Mouse (Mus musculus) embryonic facial prominence, embryonic 14.5 days (tissue): Measurements from ENCODE around the gene Rnf144b. TPM values are rescaled to one million over a fixed set of nuclear protein-coding genes. Genes with fewer than 3 reads are reported as not detected.

Experiments
- ATAC-seq: fragments of 200-750 bp; cut with Nextera tagmentation; 2 replicates; pipeline ENCODE4 v1.8.0; 2017; ENCODE audit warnings: low read depth, moderate number of reproducible peaks, moderate TSS enrichment
- DNase-seq: peaks from one replicate; pipeline ENCODE4 v3.0.0-alpha.2; 2015; ENCODE audit warnings: low spot score
- H3K27ac ChIP-seq: fragments of 300-500 bp; sonication (generic); replicated peaks from 2 replicates; pipeline ENCODE4 v1.5.1; 2014; ENCODE audit warnings: low read depth, mild to moderate bottlenecking, low read length, moderate library complexity
- H3K27me3 ChIP-seq: fragments of 300-500 bp; sonication (generic); replicated peaks from 2 replicates; pipeline ENCODE4 v1.6.1; 2014; ENCODE audit warnings: low read length; ENCODE audit not compliant: control insufficient read depth, insufficient read depth
- H3K36me3 ChIP-seq: fragments of 300-500 bp; sonication (generic); 2 replicates; pipeline ENCODE4 v1.6.1; 2014; ENCODE audit warnings: low read length, mixed read lengths; ENCODE audit not compliant: control insufficient read depth, insufficient read depth
- H3K4me1 ChIP-seq: fragments of 300-500 bp; sonication (generic); 2 replicates; pipeline ENCODE4 v1.6.1; 2014; ENCODE audit warnings: antibody characterized with exemption, low read length; ENCODE audit not compliant: control insufficient read depth, insufficient read depth
- H3K4me2 ChIP-seq: fragments of 300-500 bp; sonication (generic); 2 replicates; pipeline ENCODE4 v1.6.1; 2014; ENCODE audit warnings: low read depth, mild to moderate bottlenecking, low read length, moderate library complexity, mixed read lengths
- H3K4me3 ChIP-seq: fragments of 300-500 bp; sonication (generic); 2 replicates; pipeline ENCODE4 v1.5.1; 2014; ENCODE audit warnings: low read depth, mild to moderate bottlenecking, low read length
- H3K9ac ChIP-seq: fragments of 300-500 bp; sonication (generic); 2 replicates; pipeline ENCODE4 v1.6.1; 2014; ENCODE audit warnings: low read depth, mild to moderate bottlenecking, low read length, moderate library complexity, mixed read lengths
- H3K9me3 ChIP-seq: fragments of 300-500 bp; sonication (generic); 2 replicates; pipeline ENCODE4 v1.6.1; 2016; ENCODE audit warnings: low read length; ENCODE audit not compliant: control insufficient read depth
- WGBS: fragments of 180-500 bp; shearing (Covaris S2); extraction: QIAGEN DNeasy Blood & Tissue Kit; methylation state at CpG from one replicate; pipeline ENCODE4 v1.1.7; 2014; 5-methylcytosine and 5-hydroxymethylcytosine counted together
- polyA plus RNA-seq: library from polyadenylated mRNA; unstranded; fragments of >200 nt; fragmentation: Nextera tagmentation; extraction: Ambion mirVana; gene quantifications from 2 replicates; pipeline ENCODE4 v1.2.1, GENCODE M21; 2014

Gene Rnf144b
- polyA plus RNA-seq, 1 experiment from 2014 or later = 4.9 TPM

GRCm38 (mm10) chr13:47223576-47224538 lies 101.4 kb downstream of the Rnf144b start:
- no peak overlapping the region for H3K4me2 ChIP-seq
- ATAC-seq = peak; percentile 30; the same call in 1 of the 2 replicates
- no peaks in the 10 kb centered on the region for H3K36me3 ChIP-seq
- peaks cover 23% of the 10 kb centered on the region for H3K4me1 ChIP-seq
- H3K27me3 ChIP-seq = no peaks in the 10 kb centered on the region
- no peak overlapping the region for H3K4me3 ChIP-seq
- DNase-seq = peak; percentile 77
- H3K9ac ChIP-seq = no peak overlapping the region
- H3K27ac ChIP-seq = 0 out of 2 replicates have a peak overlapping the region, but pooled peaks have one; percentile 8
- no peaks in the 10 kb centered on the region for H3K9me3 ChIP-seq
- WGBS = 65% methylated on average over 18 of the region's 18 CpGs

GRCm38 (mm10) chr13:47224648-47225323 lies 102.3 kb downstream of the Rnf144b start:
- H3K27me3 ChIP-seq = no peaks in the 10 kb centered on the region
- no peak overlapping the region for H3K9ac ChIP-seq
- no peak overlapping the region for H3K4me2 ChIP-seq
- peaks cover 23% of the 10 kb centered on the region for H3K4me1 ChIP-seq
- H3K4me3 ChIP-seq = no peak overlapping the region
- peak; percentile 36 for DNase-seq
- H3K9me3 ChIP-seq = no peaks in the 10 kb centered on the region
- peak; percentile 50 for ATAC-seq
- WGBS = 17% methylated on average over 14 of the region's 14 CpGs
- H3K27ac ChIP-seq = no peak overlapping the region
- H3K36me3 ChIP-seq = no peaks in the 10 kb centered on the region

DNA sequence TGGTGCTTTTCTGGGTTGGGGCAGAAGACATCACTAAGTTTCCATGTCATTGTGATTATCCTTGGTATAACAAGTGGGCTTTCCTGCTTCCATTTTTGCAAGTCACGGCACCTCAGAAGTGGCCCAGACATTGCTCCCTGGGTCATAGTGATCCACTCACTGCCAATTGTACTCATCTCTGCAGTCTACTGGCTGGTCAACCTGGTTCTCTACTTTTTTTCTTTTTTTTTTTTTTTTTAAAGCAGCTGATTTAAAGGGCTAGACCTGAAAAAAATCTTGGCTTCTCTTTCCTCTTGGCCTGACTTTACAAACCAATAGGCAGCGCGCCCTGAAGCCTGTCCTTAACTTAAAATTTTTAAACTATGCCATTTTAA lies 102.9 kb downstream of the Rnf144b start:
- H3K9me3 ChIP-seq = no peaks in the 10 kb centered on the region
- no peak overlapping the region for H3K9ac ChIP-seq
- ATAC-seq (no peak), DNase-seq (no peak)
- H3K4me3 ChIP-seq = no peak overlapping the region
- H3K4me2 ChIP-seq = no peak overlapping the region
- H3K27ac ChIP-seq = no peak overlapping the region
- H3K4me1 ChIP-seq = peaks cover 23% of the 10 kb centered on the region
- no peaks in the 10 kb centered on the region for H3K27me3 ChIP-seq
- no peaks in the 10 kb centered on the region for H3K36me3 ChIP-seq
- WGBS = 66% methylated on average over 3 of the region's 3 CpGs

- H3K9ac ChIP-seq = no peak overlapping the region
- H3K36me3 ChIP-seq = no peaks in the 10 kb centered on the region
- no peak for ATAC-seq
- DNase-seq = no peak
- no peak overlapping the region for H3K4me2 ChIP-seq
- WGBS = 73% methylated on average over 9 of the region's 9 CpGs
- no peaks in the 10 kb centered on the region for H3K27me3 ChIP-seq
- H3K9me3 ChIP-seq = no peaks in the 10 kb centered on the region
- H3K4me1 ChIP-seq = peaks cover 22% of the 10 kb centered on the region
- no peak overlapping the region for H3K27ac ChIP-seq
- no peak overlapping the region for H3K4me3 ChIP-seq
These were observed 103.3 kb downstream of the Rnf144b start for GRCm38 (mm10) chr13:47225802-47226201.

- no peaks in the 10 kb centered on the region for H3K36me3 ChIP-seq
- H3K4me3 ChIP-seq = no peak overlapping the region
- no peak overlapping the region for H3K4me2 ChIP-seq
- no peak overlapping the region for H3K9ac ChIP-seq
- ATAC-seq (no peak), DNase-seq (no peak)
- no peak overlapping the region for H3K27ac ChIP-seq
- H3K4me1 ChIP-seq = peaks cover 21% of the 10 kb centered on the region
- WGBS = 80% methylated on average over 5 of the region's 5 CpGs
- H3K9me3 ChIP-seq = no peaks in the 10 kb centered on the region
- H3K27me3 ChIP-seq = no peaks in the 10 kb centered on the region
These were observed 104.1 kb downstream of the Rnf144b start for GRCm38 (mm10) chr13:47226521-47226920.

- no peak overlapping the region for H3K4me2 ChIP-seq
- H3K9ac ChIP-seq = no peak overlapping the region
- no peak overlapping the region for H3K4me3 ChIP-seq
- no peak overlapping the region for H3K27ac ChIP-seq
- H3K36me3 ChIP-seq = no peaks in the 10 kb centered on the region
- no peaks in the 10 kb centered on the region for H3K9me3 ChIP-seq
- H3K4me1 ChIP-seq = peaks cover 21% of the 10 kb centered on the region
- ATAC-seq (no peak), DNase-seq (no peak)
- WGBS = 93% methylated on average over 8 of the region's 8 CpGs
- H3K27me3 ChIP-seq = no peaks in the 10 kb centered on the region
These were observed 105.7 kb downstream of the Rnf144b start for GRCm38 (mm10) chr13:47228201-47228600.

- Histone ChIP-seq H3K4me2 (no peak overlapping the region), H3K36me3 (no peaks in the 10 kb centered on the region), H3K27ac (no peak overlapping the region), H3K27me3 (no peaks in the 10 kb centered on the region), H3K9ac (no peak overlapping the region), H3K4me3 (no peak overlapping the region), H3K9me3 (no peaks in the 10 kb centered on the region), H3K4me1 (peaks cover 19% of the 10 kb centered on the region)
- no peak for DNase-seq
- WGBS = 85% methylated on average over 12 of the region's 12 CpGs
- ATAC-seq = no peak
These were observed 106.3 kb downstream of the Rnf144b start for GRCm38 (mm10) chr13:47228626-47229190.

- no peak overlapping the region for H3K4me3 ChIP-seq
- H3K9ac ChIP-seq = no peak overlapping the region
- no peaks in the 10 kb centered on the region for H3K9me3 ChIP-seq
- H3K4me2 ChIP-seq = no peak overlapping the region
- WGBS = 61% methylated on average over 6 of the region's 6 CpGs
- ATAC-seq = no peak
- H3K27ac ChIP-seq = no peak overlapping the region
- H3K4me1 ChIP-seq = no peaks in the 10 kb centered on the region
- H3K27me3 ChIP-seq = no peaks in the 10 kb centered on the region
- H3K36me3 ChIP-seq = no peaks in the 10 kb centered on the region
- no peak for DNase-seq
These were observed 109.7 kb downstream of the Rnf144b start for GRCm38 (mm10) chr13:47232163-47232562.
